Mouse (Mus musculus): ENCODE data around the gene Itgb1bp2.

DNA sequence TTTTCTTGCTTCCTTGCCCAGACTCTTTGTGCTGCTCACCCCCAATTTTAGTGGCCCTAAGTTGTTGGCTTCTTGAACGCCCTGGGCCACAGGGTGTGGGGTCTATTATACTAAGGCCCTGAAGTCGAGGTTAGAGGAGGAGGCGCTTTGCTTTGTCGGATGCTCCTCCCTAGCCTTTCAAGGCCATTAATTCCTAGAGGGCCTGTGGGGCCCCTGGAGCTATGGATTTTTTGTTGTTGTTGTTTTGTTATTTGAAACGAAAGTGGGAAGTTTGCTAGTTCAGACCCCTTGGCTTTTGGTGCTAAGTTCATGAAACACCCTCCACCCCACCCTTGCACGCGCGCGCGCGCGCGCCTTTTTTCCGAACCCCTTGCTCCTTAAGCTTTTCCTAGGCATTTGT lies 18.9 kb upstream of the Itgb1bp2 start:
- no peak for TF ChIP-seq CTCF (IDR thresholded peaks at IDR 0.05; ENCODE audit: low read depth, low read length)
- TF ChIP-seq POLR2A (IDR thresholded peaks at IDR 0.05; ENCODE audit: extremely low read depth, insufficient read depth, low read length), result no peak
